In genomic region chr12:91312591-91312990, GRCm38 (mm10) we compare ENCODE assay signal across 25 mouse cellular contexts.
A peak's percentile ranks its signal among the peaks of the same experiment; 100 is the strongest.
DNase-seq lines count a peak whose midpoint lies in the region; ATAC-seq and TF ChIP-seq lines count a peak whose summit lies in the region.
"Had no signal": no experiment of that assay in that cellular context is flagged by ENCODE, and none has a peak within 500 bp of the region (broad histone marks: within the 10 kb centered on the region; RNA-seq: fewer than 3 reads in every experiment).

No protein-coding gene starts in this region.

- WGBS in intestine, postnatal 0 days: 88% methylated on average over 4 of the region's 4 CpGs
- WGBS in intestine, embryonic 16.5 days: 93% methylated on average over 4 of the region's 4 CpGs
- 50% methylated on average over 4 of the region's 4 CpGs for WGBS in macrophage (ENCODE audit: missing documents)

- DNase-seq in cerebellum, adult 11-12 months: no peak
- no peak for DNase-seq in adrenal gland, postnatal 25 days
- no peak for DNase-seq in ovary, postnatal 14 days (ENCODE audit: low spot score)
- DNase-seq: adrenal gland, postnatal 10 days; cerebellum, adult 2 months; cerebellum, adult 9-11 months; embryo, embryonic 11 days; gastrocnemius, postnatal 25 days; heart, adult 2 months; heart, postnatal 14 days; heart, postnatal 4 days had no signal

- H3K9ac ChIP-seq in intestine, postnatal 0 days (ENCODE audit: low read depth, low read length): no peak overlapping the region
- H3K9ac ChIP-seq in intestine, embryonic 16.5 days (ENCODE audit: low read depth, low read length): no peak overlapping the region
- H3K9ac ChIP-seq: embryonic facial prominence, embryonic 13.5 days; forebrain, embryonic 12.5 days; forebrain, embryonic 15.5 days; heart, embryonic 13.5 days; hindbrain, embryonic 13.5 days had no signal

- no peaks in the 10 kb centered on the region for H3K27me3 ChIP-seq in intestine, postnatal 0 days (replicated peaks; ENCODE audit: control insufficient read depth, insufficient read depth, low read length)
- no peaks in the 10 kb centered on the region for H3K27me3 ChIP-seq in intestine, embryonic 16.5 days (replicated peaks; ENCODE audit: control insufficient read depth, insufficient read depth, low read length)
- H3K27me3 ChIP-seq: embryonic facial prominence, embryonic 13.5 days; forebrain, embryonic 12.5 days; forebrain, embryonic 15.5 days; heart, embryonic 13.5 days; hindbrain, embryonic 13.5 days; Patski had no signal

- no peak overlapping the region for H3K4me2 ChIP-seq in intestine, postnatal 0 days (replicated peaks; ENCODE audit: low read depth)
- no peak overlapping the region for H3K4me2 ChIP-seq in intestine, embryonic 16.5 days (ENCODE audit: low read depth, low read length)
- H3K4me2 ChIP-seq: embryonic facial prominence, embryonic 13.5 days; forebrain, embryonic 12.5 days; forebrain, embryonic 15.5 days; heart, embryonic 13.5 days; hindbrain, embryonic 13.5 days had no signal

- H3K36me3 ChIP-seq in intestine, postnatal 0 days (ENCODE audit: control insufficient read depth, insufficient read depth): no peaks in the 10 kb centered on the region
- H3K36me3 ChIP-seq in intestine, embryonic 16.5 days (ENCODE audit: control insufficient read depth, insufficient read depth, low read length): no peaks in the 10 kb centered on the region
- H3K36me3 ChIP-seq in macrophage (ENCODE audit: inconsistent target): no peaks in the 10 kb centered on the region
- H3K36me3 ChIP-seq: embryonic facial prominence, embryonic 10.5 days; embryonic facial prominence, embryonic 13.5 days; forebrain, embryonic 12.5 days; forebrain, embryonic 15.5 days; heart, embryonic 10.5 days; heart, embryonic 13.5 days; hindbrain, embryonic 13.5 days had no signal

- H3K79me2 ChIP-seq in macrophage (ENCODE audit: inconsistent target): no peaks in the 10 kb centered on the region

- 0 out of 2 replicates have a peak, but pooled peaks have one; percentile 22 for ATAC-seq in intestine, postnatal 0 days
- ATAC-seq in intestine, embryonic 16.5 days: no peak
- peak; percentile 49; the same call in 1 of the 2 replicates for ATAC-seq in common myeloid progenitor, adult 5-6 weeks (replicated peaks; ENCODE audit: low read depth, poor library complexity, severe bottlenecking)
- ATAC-seq: forebrain, embryonic 15.5 days; hindbrain, embryonic 16.5 days; Patski had no signal

- no peak overlapping the region for H3K4me3 ChIP-seq in intestine, postnatal 0 days (ENCODE audit: low read depth, low read length)
- no peak overlapping the region for H3K4me3 ChIP-seq in intestine, embryonic 16.5 days (ENCODE audit: low read length)
- no peak overlapping the region for H3K4me3 ChIP-seq in macrophage (ENCODE audit: inconsistent target)
- H3K4me3 ChIP-seq: embryonic facial prominence, embryonic 10.5 days; embryonic facial prominence, embryonic 13.5 days; erythroblast, embryonic 14.5 days; forebrain, embryonic 12.5 days; forebrain, embryonic 15.5 days; heart, adult 2 months; heart, embryonic 10.5 days; heart, embryonic 13.5 days; hindbrain, embryonic 13.5 days had no signal

- no peaks in the 10 kb centered on the region for H3K4me1 ChIP-seq in intestine, postnatal 0 days (replicated peaks; ENCODE audit: control insufficient read depth, insufficient read depth, low read length)
- no peaks in the 10 kb centered on the region for H3K4me1 ChIP-seq in intestine, embryonic 16.5 days (ENCODE audit: control insufficient read depth, insufficient read depth, low read length)
- H3K4me1 ChIP-seq: embryonic facial prominence, embryonic 10.5 days; embryonic facial prominence, embryonic 13.5 days; forebrain, embryonic 12.5 days; forebrain, embryonic 15.5 days; heart, embryonic 10.5 days; heart, embryonic 13.5 days; hindbrain, embryonic 13.5 days had no signal

- H3K27ac ChIP-seq in intestine, postnatal 0 days (ENCODE audit: low read depth, low read length): no peak overlapping the region
- no peak overlapping the region for H3K27ac ChIP-seq in intestine, embryonic 16.5 days (ENCODE audit: low read length)
- H3K27ac ChIP-seq in macrophage: peak overlapping the region; percentile 46
- H3K27ac ChIP-seq: embryonic facial prominence, embryonic 10.5 days; embryonic facial prominence, embryonic 13.5 days; forebrain, embryonic 12.5 days; forebrain, embryonic 15.5 days; heart, adult 2 months; heart, embryonic 10.5 days; heart, embryonic 13.5 days; hindbrain, embryonic 13.5 days had no signal

- no peak for TF ChIP-seq CTCF in intestine, postnatal 0 days (IDR thresholded peaks at IDR 0.05; ENCODE audit: low read depth)

- no peaks in the 10 kb centered on the region for H3K9me3 ChIP-seq in intestine, postnatal 0 days (ENCODE audit: control insufficient read depth)
- no peaks in the 10 kb centered on the region for H3K9me3 ChIP-seq in intestine, embryonic 16.5 days (ENCODE audit: control insufficient read depth, low read length)
- H3K9me3 ChIP-seq: embryonic facial prominence, embryonic 10.5 days; embryonic facial prominence, embryonic 13.5 days; forebrain, embryonic 12.5 days; forebrain, embryonic 15.5 days; heart, embryonic 10.5 days; heart, embryonic 13.5 days; hindbrain, embryonic 13.5 days had no signal
